Mouse (Mus musculus) Muller cell, postnatal 12 days (primary cell): ENCODE measurements around the gene Galnt2.

Experiments
- DNase-seq: peaks from one replicate; pipeline ENCODE4 v3.0.0-alpha.2; 2015; ENCODE audit errors: inconsistent ontology term

The Galnt2 gene

DNA sequence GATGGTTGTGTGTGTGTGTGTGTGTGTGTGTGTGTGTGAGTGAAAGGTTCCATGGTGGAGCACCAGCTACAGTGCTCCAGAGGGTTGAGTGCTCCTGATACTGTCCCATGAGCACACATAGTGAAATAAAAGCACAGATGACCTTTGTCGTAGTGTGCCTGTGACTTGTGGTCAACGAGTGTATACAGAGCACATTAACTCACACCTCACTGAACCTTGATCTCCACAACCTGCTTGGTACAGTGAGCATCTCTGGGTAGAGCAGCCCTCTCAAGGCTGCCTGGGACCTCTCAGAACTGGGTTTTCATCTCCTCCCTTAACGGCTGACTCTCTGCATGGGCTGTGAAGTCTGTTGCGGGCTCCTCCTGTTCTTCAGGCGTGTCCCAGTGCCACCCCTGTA lies 60.5 kb downstream of the Galnt2 start:
- no peak for DNase-seq

DNA sequence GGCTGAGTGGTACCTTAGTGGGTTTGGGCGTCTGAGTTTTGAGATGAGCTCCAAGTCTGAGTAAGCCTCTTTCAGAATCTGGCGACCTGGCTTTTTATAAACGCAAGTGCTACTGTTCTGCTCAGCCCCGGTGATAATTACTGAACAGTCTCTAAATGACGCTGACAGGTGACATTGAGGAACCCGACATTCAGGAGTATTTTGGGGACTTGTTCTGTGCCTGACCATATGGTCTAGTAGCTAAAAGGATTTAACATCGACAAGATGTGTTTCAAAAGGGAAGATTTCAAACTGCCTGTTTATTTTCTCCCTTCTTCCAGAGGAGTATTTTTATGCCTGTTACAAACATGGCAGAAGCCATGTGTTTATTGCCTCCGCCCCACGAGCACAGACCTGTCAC lies 61.8 kb downstream of the Galnt2 start:
- no peak for DNase-seq

DNA sequence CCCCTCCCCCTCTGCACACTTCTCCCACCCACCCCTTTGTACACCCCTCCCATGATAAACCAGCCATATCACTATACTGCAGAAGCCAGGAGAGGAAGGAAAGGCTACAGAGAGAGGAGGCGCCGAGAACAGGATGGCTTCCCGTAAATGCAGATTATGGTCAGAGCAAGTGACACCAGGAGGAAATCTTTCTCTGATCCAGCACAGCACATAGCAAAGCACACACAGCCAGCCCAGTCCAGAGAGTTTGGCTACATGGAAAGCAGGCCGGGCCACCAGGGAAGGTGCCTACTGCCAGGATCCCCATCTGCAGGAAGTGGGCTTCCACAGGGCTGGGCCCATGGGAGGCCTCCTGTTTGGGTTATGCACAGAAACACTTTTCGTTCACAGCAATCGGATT lies 63.2 kb downstream of the Galnt2 start:
- DNase-seq = no peak

DNA sequence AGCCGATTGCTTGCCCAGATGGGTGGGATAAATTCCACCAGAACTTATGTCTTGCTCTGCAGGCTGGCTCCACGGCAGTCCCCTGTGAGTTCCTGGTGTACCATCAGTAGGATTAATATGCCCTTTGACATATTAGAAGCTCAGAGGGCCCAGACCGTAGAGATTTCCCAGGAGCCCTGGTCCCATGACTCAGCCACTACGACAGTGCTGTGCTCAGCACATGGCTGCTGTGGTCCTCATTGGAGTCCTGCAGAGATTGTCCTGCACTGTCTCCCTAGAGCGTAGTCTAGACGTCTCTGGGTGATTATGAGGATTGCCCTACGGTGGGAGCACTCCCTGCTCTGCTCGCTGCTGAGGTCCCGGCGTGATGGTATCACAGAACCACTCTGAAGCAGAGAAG lies 63.7 kb downstream of the Galnt2 start:
- DNase-seq = no peak

DNA sequence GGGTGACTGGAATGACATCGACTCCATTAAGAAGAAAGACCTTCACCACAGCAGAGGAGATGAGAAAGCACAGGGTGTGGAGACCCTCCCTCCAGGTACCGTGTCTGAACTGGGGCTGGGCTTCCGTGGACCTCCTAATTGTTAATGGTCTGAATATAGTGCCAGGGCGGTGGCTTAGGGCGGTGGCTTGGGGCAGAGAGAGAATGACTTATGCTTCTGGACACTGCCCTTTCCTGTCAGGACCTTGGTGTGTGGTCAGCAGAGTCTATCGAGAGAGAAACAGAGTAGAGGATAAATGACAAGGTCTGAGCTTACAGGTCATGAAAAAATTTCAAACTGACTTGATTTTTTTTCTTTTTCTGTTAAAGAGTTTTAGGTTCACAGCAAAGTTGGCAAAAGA lies 64.2 kb downstream of the Galnt2 start:
- no peak for DNase-seq

DNA sequence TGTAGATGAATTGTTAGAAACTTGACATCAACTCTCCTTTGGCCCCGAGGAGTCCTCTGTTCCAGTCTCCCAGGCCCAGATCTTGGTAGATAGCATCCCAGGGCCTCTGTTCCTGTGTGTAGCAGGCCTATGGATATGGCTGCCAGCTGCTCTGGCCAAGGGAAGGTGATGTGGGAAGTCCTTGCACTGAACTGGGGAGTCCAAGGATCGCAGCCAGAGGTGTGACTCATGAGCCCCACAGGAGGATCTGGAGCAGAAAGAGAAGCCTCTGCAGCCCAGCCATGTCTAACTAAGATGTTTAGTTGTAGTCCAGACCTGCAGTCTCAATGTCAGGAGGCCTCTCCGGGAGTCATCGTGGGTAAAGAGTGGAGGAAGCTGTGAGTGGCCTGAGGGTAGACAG lies 70.3 kb downstream of the Galnt2 start:
- no peak for DNase-seq

GRCm38 (mm10) chr8:124301935-124302555 lies 70.9 kb downstream of the Galnt2 start:
- no peak for DNase-seq

GRCm38 (mm10) chr8:124303211-124303902 lies 72.2 kb downstream of the Galnt2 start:
- DNase-seq = no peak

GRCm38 (mm10) chr8:124304141-124304540 lies 73.0 kb downstream of the Galnt2 start:
- DNase-seq = no peak

DNA sequence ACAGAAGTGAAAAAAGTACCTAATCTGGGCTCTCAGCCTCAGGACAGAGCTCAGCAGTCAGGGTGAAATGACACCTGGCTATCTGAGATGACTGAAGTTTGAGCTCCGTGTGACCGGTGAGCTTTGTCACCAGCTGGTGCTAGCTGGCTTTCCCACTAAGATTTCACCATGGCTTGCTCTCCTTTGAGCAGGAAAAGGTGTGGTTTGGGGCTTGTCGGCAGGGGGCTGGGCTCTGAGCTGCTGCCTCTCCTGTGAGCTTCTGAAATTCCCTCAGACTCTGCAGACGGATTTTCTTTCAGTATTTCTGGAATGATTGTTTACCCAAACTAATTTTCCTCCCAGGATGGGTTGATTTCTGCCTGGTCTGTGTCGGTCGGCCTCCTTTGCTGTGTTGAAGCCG lies 75.4 kb downstream of the Galnt2 start:
- DNase-seq = no peak

DNA sequence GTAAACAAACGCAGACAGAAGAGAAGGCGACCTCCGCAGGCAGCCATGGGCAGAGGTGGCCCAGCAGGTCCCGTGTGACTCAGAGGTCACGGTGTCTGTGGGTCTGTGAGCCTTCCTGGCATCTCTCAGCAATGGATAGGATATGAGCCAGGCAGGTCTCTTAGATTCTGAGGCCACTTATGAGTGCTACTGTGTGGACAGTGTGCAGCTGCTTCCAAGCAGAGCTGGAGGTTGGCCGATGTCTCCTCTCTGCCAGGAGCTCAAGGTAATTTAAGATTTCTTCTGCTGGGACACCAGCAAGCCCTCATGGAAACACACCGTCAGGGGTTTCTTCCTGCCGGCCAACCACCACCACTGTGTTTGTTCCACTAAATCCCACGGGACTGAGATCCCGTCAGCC lies 76.5 kb downstream of the Galnt2 start:
- no peak for DNase-seq

GRCm38 (mm10) chr8:124310509-124310908 lies 79.3 kb downstream of the Galnt2 start:
- DNase-seq = no peak

GRCm38 (mm10) chr8:124311111-124311510 lies 79.9 kb downstream of the Galnt2 start:
- no peak for DNase-seq

DNA sequence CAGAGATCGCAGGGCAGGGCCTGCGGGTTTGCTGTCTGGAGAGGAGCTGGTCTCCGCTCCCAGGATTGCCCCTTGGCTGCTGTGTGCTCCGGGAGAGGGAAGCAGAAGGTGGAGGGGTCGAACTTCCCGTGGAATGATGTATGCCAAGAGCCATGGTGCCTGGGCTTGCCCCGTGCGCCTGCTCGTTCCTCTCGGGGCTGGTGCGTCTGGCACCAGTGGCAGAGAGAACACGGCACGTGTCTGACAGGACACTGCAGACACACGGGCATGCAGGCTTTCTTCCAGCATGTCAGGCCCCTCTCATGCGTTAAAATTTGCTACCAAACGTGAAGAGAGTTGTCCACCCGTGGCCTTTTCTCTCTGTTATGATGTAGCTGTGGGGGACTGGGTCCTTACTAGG lies 80.5 kb downstream of the Galnt2 start:
- no peak for DNase-seq

DNA sequence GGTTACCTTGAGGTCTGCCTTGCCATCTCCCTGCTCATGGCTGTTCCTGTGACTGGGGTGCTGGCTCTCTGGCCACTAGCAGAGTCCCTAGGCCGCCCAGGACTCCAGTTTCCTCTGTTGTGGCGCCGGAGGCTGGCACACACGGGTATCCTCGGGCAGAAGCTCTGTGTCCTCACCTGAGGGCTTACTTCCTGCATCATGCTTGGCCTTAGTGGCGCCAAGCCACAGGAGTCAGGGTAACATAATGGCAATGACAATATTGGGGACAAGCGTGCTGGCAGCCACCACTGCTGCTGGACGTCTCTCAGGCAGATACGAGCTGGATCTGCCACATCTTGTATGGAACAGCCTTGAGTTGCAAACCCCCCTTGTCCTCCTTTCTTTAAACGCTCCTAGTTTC lies 81.0 kb downstream of the Galnt2 start:
- DNase-seq = no peak

DNA sequence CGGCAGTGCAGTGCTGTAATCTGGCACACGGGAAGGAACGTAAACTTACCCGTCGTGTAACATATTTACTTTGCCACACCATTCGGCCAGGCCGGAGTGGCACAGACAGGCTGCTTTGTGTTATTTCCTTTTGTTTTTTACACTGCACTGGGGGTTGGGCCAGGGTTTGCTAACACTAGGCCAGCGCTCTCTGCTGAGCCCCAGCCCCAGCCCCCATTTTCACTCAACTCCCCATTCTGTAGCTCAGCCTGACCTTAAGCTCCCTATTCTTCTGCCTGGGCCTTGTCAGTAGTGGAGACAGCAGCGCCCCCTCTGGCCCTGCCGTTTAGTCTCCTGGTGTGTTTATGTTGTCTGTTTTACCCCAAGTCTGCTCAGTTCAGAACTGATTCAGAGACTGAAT lies 83.6 kb downstream of the Galnt2 start:
- no peak for DNase-seq

DNA sequence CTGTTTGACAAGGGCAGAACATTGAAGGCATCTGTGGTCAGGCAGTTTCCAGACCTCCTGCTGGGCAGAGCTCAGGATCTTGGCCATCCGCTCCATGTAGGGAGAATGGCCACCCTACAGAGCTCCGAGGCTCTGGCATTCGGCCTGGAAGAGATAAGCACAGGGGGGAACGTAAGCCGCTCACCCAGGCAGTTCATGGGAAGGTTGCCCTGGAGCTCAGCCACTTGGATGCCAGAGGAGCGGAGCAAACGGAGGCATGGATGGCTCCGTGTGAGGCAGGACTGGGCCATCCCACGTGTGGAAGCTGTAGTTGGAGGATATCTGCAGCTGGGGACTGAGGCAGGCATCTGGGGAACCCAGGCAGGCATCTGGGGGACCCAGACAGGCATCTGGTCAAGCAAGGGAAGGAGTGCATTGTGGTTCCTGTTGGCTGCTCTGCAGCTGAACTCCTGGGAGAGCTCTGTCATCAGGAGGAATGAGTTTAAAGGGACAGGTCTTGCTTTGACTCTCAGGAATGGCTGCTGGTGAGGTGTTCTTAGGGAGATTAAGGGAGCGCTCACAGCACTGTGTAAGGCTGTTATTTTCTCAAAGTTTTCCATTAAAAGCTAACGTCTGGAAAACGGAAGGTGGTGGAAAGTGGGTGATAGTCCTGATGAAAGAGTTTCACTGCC lies 85.4 kb downstream of the Galnt2 start:
- DNase-seq = peak; percentile 76

DNA sequence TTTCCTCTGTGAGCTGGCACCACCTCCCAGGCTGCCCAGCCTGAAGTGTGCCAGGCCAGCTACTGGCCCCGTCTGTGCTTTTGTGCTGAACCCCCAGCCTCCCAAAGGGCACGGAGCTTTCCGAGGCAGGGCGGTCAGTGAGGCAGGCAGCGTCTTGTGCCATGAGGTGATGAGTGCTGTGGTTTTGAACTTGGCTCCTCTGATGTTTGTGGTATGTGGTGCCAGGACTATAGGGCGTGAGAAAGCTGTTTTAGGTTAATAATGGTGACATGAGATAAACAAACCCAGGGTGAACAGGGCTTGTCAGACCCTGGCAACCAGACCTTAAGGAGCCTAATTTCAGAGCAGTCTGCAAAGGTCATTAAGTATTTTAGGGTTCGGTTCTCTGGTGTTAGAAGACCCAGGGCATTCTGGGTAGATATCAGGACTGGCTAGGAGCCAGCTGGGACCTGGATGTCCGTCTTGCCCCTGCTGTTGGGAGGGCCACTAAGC lies 86.0 kb downstream of the Galnt2 start:
- DNase-seq = peak; percentile 46

DNA sequence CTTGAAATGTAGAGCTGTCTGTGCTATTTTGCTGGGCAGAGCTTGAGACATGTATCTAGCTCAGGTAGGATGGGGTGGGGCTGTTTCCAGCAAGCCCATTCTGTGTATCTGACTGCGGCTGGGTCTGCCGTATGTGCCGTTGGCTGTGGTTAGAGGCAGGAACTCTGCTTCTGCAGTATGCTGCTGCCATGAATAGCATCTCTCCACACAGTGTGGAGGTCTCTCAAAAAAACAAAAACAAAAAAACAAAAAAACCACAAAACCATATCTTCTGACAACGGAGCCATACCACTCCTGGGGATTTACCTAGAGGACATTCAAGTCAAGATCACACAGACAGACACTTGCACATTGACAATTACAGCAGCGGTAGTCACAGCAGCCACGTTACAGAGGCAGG lies 86.6 kb downstream of the Galnt2 start:
- no peak for DNase-seq

DNA sequence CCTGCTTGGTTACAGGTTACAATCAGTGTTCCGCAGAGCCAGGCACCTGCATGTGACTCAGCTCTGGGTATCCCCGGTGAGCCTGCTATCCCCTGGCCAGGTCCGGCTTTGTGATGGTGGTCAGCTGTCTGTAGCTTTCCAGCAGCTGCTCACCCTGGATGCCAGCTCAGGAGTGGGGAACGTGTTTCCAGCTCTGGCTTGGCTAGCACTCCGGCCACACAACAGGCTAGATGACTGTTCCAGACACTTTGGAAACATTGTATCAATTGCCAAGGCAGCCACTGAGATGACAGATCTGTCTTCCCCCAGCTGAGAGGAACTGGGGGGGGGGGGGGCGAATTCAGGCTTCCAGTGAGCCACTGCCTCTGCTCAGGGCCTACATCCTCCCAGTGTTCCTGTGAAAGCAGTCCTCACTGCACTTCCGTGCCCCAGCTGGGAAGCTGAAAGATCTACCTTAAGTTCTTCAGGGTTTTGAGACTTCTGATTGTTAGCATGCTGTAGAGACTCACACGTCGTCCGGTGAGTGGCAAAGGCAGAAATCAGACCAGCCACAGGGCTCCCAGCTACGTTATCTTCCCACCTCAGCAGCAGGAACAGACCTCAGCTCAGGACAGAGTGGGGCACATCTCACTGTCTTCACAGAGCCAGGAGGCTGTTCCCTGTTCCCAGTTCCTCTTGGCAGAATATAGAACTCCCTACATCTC lies 87.6 kb downstream of the Galnt2 start:
- DNase-seq = peak; percentile 88

- DNase-seq = no peak
Measured at GRCm38 (mm10) chr8:124319316-124319652, 88.1 kb downstream of the Galnt2 start.

DNA sequence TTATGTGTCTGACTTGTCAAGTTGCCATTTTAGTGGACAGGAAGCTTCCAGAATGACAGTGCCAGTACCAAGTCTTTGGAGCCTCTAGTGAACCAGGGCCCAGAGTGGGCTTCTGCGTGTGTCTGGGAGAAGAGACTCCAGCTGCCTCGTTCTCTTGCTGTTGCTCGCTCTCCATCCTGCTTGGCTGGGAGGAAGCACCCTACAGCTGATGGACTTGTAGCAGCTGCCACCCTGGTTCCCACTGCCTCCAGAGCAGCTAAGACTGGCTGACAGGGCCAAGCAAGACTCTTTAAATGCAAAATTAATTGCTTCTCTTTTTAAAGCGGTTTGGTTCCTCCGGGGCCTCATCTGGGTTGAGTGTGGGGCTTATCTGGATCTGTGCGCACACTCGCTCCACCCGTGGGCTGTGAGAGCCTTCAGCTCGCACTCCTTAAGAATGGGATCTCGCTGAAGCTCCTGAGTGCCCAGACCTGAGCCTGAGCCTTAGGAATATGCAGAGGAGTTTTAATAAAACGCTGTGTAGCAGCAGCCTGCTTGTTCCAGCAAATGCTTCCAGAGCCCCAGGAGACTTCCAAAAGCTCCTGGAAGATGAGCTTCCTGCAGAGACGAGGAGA lies 90.1 kb downstream of the Galnt2 start:
- DNase-seq = no peak
